Mouse (Mus musculus): Measurements from ENCODE around the gene Kif17. TPM values are rescaled to one million over a fixed set of nuclear protein-coding genes. Genes with fewer than 3 reads are reported as not detected.

Gene Kif17
- 3.0 and 3.9 TPM in 2 replicates for polyA plus RNA-seq (2015; fragmentation: Nextera tagmentation; extraction: Ambion mirVana)

GRCm38 (mm10) chr4:138250088-138250960, at the start of gene Kif17, which contains the start of gene Sh2d5:
Gene Kif17, plus strand, starts transcription at chr4:138250435.
Gene Sh2d5, plus strand, starts transcription at chr4:138250403.
- Histone ChIP-seq H3K27me3 (peaks cover 35% of the 10 kb centered on the region), H3K27ac (no peak within 1 kb of the TSS)
- ATAC-seq (ENCODE audit: borderline replicate concordance, extremely low read depth, low FRiP score, low TSS enrichment), result peak; percentile 80; the same call in 1 of the 2 replicates

GRCm38 (mm10) chr4:138200769-138201168, 49.5 kb upstream of the Kif17 start:
- H3K27me3 ChIP-seq, result no peaks in the 10 kb centered on the region
- H3K9me3 ChIP-seq, result no peaks in the 10 kb centered on the region
- no peak for ATAC-seq (ENCODE audit: borderline replicate concordance, extremely low read depth, low FRiP score, low TSS enrichment)
- H3K9ac ChIP-seq, result no peak overlapping the region
- H3K4me2 ChIP-seq, result no peak overlapping the region
- H3K36me3 ChIP-seq, result peaks cover 82% of the 10 kb centered on the region
- no peak overlapping the region for H3K4me3 ChIP-seq
- 80% methylated on average over 3 of the region's 3 CpGs for WGBS
- H3K4me1 ChIP-seq, result no peaks in the 10 kb centered on the region
- no peak overlapping the region for H3K27ac ChIP-seq

More at GRCm38 (mm10) chr4:138250088-138250960, at the start of gene Kif17, which contains the start of gene Sh2d5:
- peaks cover 33% of the 10 kb centered on the region for H3K4me1 ChIP-seq
- peak within 1 kb of the TSS; percentile 36 for H3K9ac ChIP-seq
- 1% methylated on average over 64 of the region's 74 CpGs for WGBS
- H3K36me3 ChIP-seq, result peaks cover 22% of the 10 kb centered on the region
- peak within 1 kb of the TSS; percentile 99 for H3K4me2 ChIP-seq
- peak within 1 kb of the TSS; percentile 52 for H3K4me3 ChIP-seq
- no peaks in the 10 kb centered on the region for H3K9me3 ChIP-seq

- no peak overlapping the region for H3K4me3 ChIP-seq
- no peak overlapping the region for H3K9ac ChIP-seq
- peaks cover 77% of the 10 kb centered on the region for H3K36me3 ChIP-seq
- H3K4me2 ChIP-seq, result no peak overlapping the region
- ATAC-seq (ENCODE audit: borderline replicate concordance, extremely low read depth, low FRiP score, low TSS enrichment), result no peak
- H3K4me1 ChIP-seq, result no peaks in the 10 kb centered on the region
- 84% methylated on average over 9 of the region's 9 CpGs for WGBS
- H3K9me3 ChIP-seq, result no peaks in the 10 kb centered on the region
- no peaks in the 10 kb centered on the region for H3K27me3 ChIP-seq
- H3K27ac ChIP-seq, result no peak overlapping the region
Measured at GRCm38 (mm10) chr4:138201696-138202095, 48.5 kb upstream of the Kif17 start.

- Histone ChIP-seq H3K27ac (no peak overlapping the region), H3K4me3 (no peak overlapping the region), H3K36me3 (peaks cover 27% of the 10 kb centered on the region), H3K9ac (no peak overlapping the region), H3K9me3 (no peaks in the 10 kb centered on the region), H3K4me1 (no peaks in the 10 kb centered on the region), H3K27me3 (no peaks in the 10 kb centered on the region), H3K4me2 (no peak overlapping the region)
- no peak for ATAC-seq (ENCODE audit: borderline replicate concordance, extremely low read depth, low FRiP score, low TSS enrichment)
- 86% methylated on average over 5 of the region's 5 CpGs for WGBS
Measured at GRCm38 (mm10) chr4:138210116-138210515, 40.1 kb upstream of the Kif17 start.

- 58% methylated on average over 3 of the region's 3 CpGs for WGBS
- Histone ChIP-seq H3K4me2 (no peak overlapping the region), H3K4me1 (peaks cover 19% of the 10 kb centered on the region), H3K9me3 (no peaks in the 10 kb centered on the region), H3K36me3 (0 out of 2 replicates have a peak, but pooled peaks cover 4% of the 10 kb centered on the region), H3K27ac (no peak overlapping the region), H3K27me3 (no peaks in the 10 kb centered on the region), H3K4me3 (no peak overlapping the region), H3K9ac (no peak overlapping the region)
- no peak for ATAC-seq (ENCODE audit: borderline replicate concordance, extremely low read depth, low FRiP score, low TSS enrichment)
Measured at GRCm38 (mm10) chr4:138213861-138214260, 36.4 kb upstream of the Kif17 start.

- no peaks in the 10 kb centered on the region for H3K36me3 ChIP-seq
- peak overlapping the region; percentile 77 for H3K4me2 ChIP-seq
- peak overlapping the region; percentile 99 for H3K9ac ChIP-seq
- peak overlapping the region; percentile 98 for H3K4me3 ChIP-seq
- WGBS, result 35% methylated on average over 13 of the region's 13 CpGs
- H3K27me3 ChIP-seq, result no peaks in the 10 kb centered on the region
- peak overlapping the region; percentile 100 for H3K27ac ChIP-seq
- ATAC-seq (ENCODE audit: borderline replicate concordance, extremely low read depth, low FRiP score, low TSS enrichment), result no peak
- H3K9me3 ChIP-seq, result no peaks in the 10 kb centered on the region
- peaks cover 28% of the 10 kb centered on the region for H3K4me1 ChIP-seq
Measured at GRCm38 (mm10) chr4:138215671-138216199, 34.5 kb upstream of the Kif17 start.

GRCm38 (mm10) chr4:138216200-138216890, 33.9 kb upstream of the Kif17 start, which contains the start of gene Hp1bp3:
Gene Hp1bp3, plus strand, starts transcription at chr4:138216296.
- Histone ChIP-seq H3K27me3 (no peaks in the 10 kb centered on the region), H3K4me2 (peak within 1 kb of the TSS; percentile 77), H3K27ac (peak within 1 kb of the TSS; percentile 100), H3K9me3 (no peaks in the 10 kb centered on the region), H3K4me1 (peaks cover 28% of the 10 kb centered on the region), H3K4me3 (peak within 1 kb of the TSS; percentile 98), H3K36me3 (no peaks in the 10 kb centered on the region), H3K9ac (peak within 1 kb of the TSS; percentile 99)
- peak; percentile 66 for ATAC-seq (ENCODE audit: borderline replicate concordance, extremely low read depth, low FRiP score, low TSS enrichment)
- 2% methylated on average over 44 of the region's 84 CpGs for WGBS

GRCm38 (mm10) chr4:138216891-138217392, 33.3 kb upstream of the Kif17 start:
- H3K36me3 ChIP-seq, result peaks cover under 1% of the 10 kb centered on the region; the same call in 1 of the 2 replicates
- H3K4me1 ChIP-seq, result peaks cover 28% of the 10 kb centered on the region
- ATAC-seq (ENCODE audit: borderline replicate concordance, extremely low read depth, low FRiP score, low TSS enrichment), result peak; percentile 97
- no peaks in the 10 kb centered on the region for H3K27me3 ChIP-seq
- H3K9ac ChIP-seq, result peak overlapping the region; percentile 99
- under 1% methylated on average over 52 of the region's 68 CpGs for WGBS
- peak overlapping the region; percentile 77 for H3K4me2 ChIP-seq
- H3K9me3 ChIP-seq, result no peaks in the 10 kb centered on the region
- H3K27ac ChIP-seq, result peak overlapping the region; percentile 100
- peak overlapping the region; percentile 98 for H3K4me3 ChIP-seq

GRCm38 (mm10) chr4:138217441-138217840, 32.8 kb upstream of the Kif17 start:
- WGBS, result under 1% methylated on average over 36 of the region's 36 CpGs
- ATAC-seq (ENCODE audit: borderline replicate concordance, extremely low read depth, low FRiP score, low TSS enrichment), result no peak; the same call in 1 of the 2 replicates
- peak overlapping the region; percentile 100 for H3K27ac ChIP-seq

GRCm38 (mm10) chr4:138217951-138218685, 32.1 kb upstream of the Kif17 start:
- Histone ChIP-seq H3K27me3 (no peaks in the 10 kb centered on the region), H3K27ac (peak overlapping the region; percentile 100; the same call in 1 of the 2 replicates), H3K4me1 (peaks cover 28% of the 10 kb centered on the region), H3K9ac (peak overlapping the region; percentile 96), H3K4me2 (peak overlapping the region; percentile 77), H3K9me3 (no peaks in the 10 kb centered on the region), H3K4me3 (peak overlapping the region; percentile 98), H3K36me3 (peaks cover 12% of the 10 kb centered on the region)
- ATAC-seq (ENCODE audit: borderline replicate concordance, extremely low read depth, low FRiP score, low TSS enrichment), result no peak
- WGBS, result 70% methylated on average over 11 of the region's 11 CpGs

More at GRCm38 (mm10) chr4:138217441-138217840, 32.8 kb upstream of the Kif17 start:
- Histone ChIP-seq H3K4me3 (peak overlapping the region; percentile 98), H3K36me3 (peaks cover 6% of the 10 kb centered on the region), H3K9ac (peak overlapping the region; percentile 96), H3K4me1 (peaks cover 28% of the 10 kb centered on the region), H3K27me3 (no peaks in the 10 kb centered on the region), H3K9me3 (no peaks in the 10 kb centered on the region), H3K4me2 (peak overlapping the region; percentile 77)

- H3K9ac ChIP-seq, result no peak overlapping the region
- no peak overlapping the region for H3K4me2 ChIP-seq
- no peaks in the 10 kb centered on the region for H3K27me3 ChIP-seq
Measured at GRCm38 (mm10) chr4:138219331-138219730, 30.9 kb upstream of the Kif17 start.

More at GRCm38 (mm10) chr4:138219331-138219730, 30.9 kb upstream of the Kif17 start:
- Histone ChIP-seq H3K9me3 (no peaks in the 10 kb centered on the region), H3K36me3 (peaks cover 24% of the 10 kb centered on the region), H3K4me3 (no peak overlapping the region), H3K27ac (no peak overlapping the region), H3K4me1 (peaks cover 28% of the 10 kb centered on the region)
- ATAC-seq (ENCODE audit: borderline replicate concordance, extremely low read depth, low FRiP score, low TSS enrichment), result no peak
- 78% methylated on average over 5 of the region's 5 CpGs for WGBS
